ENCODE assay signal across 22 mouse cellular contexts in the genomic region with DNA sequence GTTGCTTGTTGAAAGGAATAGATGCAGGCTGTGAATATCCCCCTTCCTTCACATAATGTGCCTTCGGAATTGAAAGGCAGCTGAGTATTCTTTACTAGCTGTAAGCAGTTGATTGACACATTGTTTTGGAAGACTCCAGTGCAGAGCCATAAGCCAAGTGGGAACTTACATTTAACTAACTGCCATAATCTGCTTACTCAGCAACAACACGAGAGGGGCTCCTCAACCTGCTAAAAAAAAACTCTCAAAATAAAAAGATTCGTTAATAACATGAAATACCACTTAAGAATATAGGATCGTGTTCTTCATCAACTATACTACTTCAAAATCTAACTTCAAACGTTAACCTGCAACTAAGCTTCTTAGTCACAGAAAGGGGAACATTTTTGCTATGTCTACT. TPM values are rescaled to one million over a fixed set of nuclear protein-coding genes. Genes with fewer than 3 reads are reported as not detected.
DNase-seq lines count a peak whose midpoint lies in the region; ATAC-seq lines count a peak whose summit lies in the region.
"Had no signal": no experiment of that assay in that cellular context is flagged by ENCODE, and none has a peak within 500 bp of the region (broad histone marks: within the 10 kb centered on the region; RNA-seq: fewer than 3 reads in every experiment).

No protein-coding gene starts in this region.

- H3K9me3 ChIP-seq in hindbrain, embryonic 14.5 days (ENCODE audit: control insufficient read depth, low read length) = no peaks in the 10 kb centered on the region
- H3K9me3 ChIP-seq in hindbrain, embryonic 12.5 days (replicated peaks) = no peaks in the 10 kb centered on the region
- H3K9me3 ChIP-seq in neural tube, embryonic 13.5 days = no peaks in the 10 kb centered on the region
- H3K9me3 ChIP-seq in hindbrain, embryonic 16.5 days (ENCODE audit: control insufficient read depth, low read length) = no peaks in the 10 kb centered on the region
- H3K9me3 ChIP-seq: embryonic facial prominence, embryonic 15.5 days; liver, embryonic 13.5 days had no signal

- no peaks in the 10 kb centered on the region for H3K27me3 ChIP-seq in hindbrain, embryonic 14.5 days (ENCODE audit: control insufficient read depth, insufficient read depth, low read length)
- H3K27me3 ChIP-seq in hindbrain, embryonic 12.5 days = no peaks in the 10 kb centered on the region
- H3K27me3 ChIP-seq in neural tube, embryonic 13.5 days = no peaks in the 10 kb centered on the region
- H3K27me3 ChIP-seq in hindbrain, embryonic 16.5 days (replicated peaks; ENCODE audit: control insufficient read depth, insufficient read depth, low read length) = no peaks in the 10 kb centered on the region
- H3K27me3 ChIP-seq: embryonic facial prominence, embryonic 15.5 days; liver, embryonic 13.5 days had no signal

- no peak for ATAC-seq in hindbrain, embryonic 14.5 days (ENCODE audit: low FRiP score)
- no peak for ATAC-seq in hindbrain, embryonic 12.5 days (ENCODE audit: low FRiP score)
- ATAC-seq in neural tube, embryonic 13.5 days (ENCODE audit: low read depth) = no peak
- ATAC-seq in hindbrain, embryonic 16.5 days = no peak
- ATAC-seq: intestine, embryonic 16.5 days had no signal

- 71% methylated on average over 5 of the region's 5 CpGs for WGBS in hindbrain, embryonic 14.5 days
- WGBS in hindbrain, embryonic 12.5 days = 78% methylated on average over 5 of the region's 5 CpGs
- 80% methylated on average over 5 of the region's 5 CpGs for WGBS in neural tube, embryonic 13.5 days
- 75% methylated on average over 5 of the region's 5 CpGs for WGBS in hindbrain, embryonic 16.5 days

- no peak overlapping the region for H3K27ac ChIP-seq in hindbrain, embryonic 14.5 days
- H3K27ac ChIP-seq in hindbrain, embryonic 12.5 days = no peak overlapping the region
- no peak overlapping the region for H3K27ac ChIP-seq in neural tube, embryonic 13.5 days (replicated peaks)
- H3K27ac ChIP-seq in hindbrain, embryonic 16.5 days (ENCODE audit: low read depth, low read length) = no peak overlapping the region
- H3K27ac ChIP-seq: embryonic facial prominence, embryonic 15.5 days; liver, embryonic 13.5 days had no signal

- H3K4me2 ChIP-seq in hindbrain, embryonic 14.5 days (replicated peaks) = peak overlapping the region; percentile 39
- no peak overlapping the region for H3K4me2 ChIP-seq in hindbrain, embryonic 12.5 days (replicated peaks)
- H3K4me2 ChIP-seq in neural tube, embryonic 13.5 days = peak overlapping the region; percentile 21; the same call in 1 of the 2 replicates
- peak overlapping the region; percentile 37 for H3K4me2 ChIP-seq in hindbrain, embryonic 16.5 days (ENCODE audit: low read length)
- H3K4me2 ChIP-seq: embryonic facial prominence, embryonic 15.5 days; heart, embryonic 11.5 days; liver, embryonic 13.5 days had no signal

- DNase-seq in hindbrain, embryonic 14.5 days (ENCODE audit: low spot score) = no peak
- no peak for DNase-seq in neural tube, embryonic 10.5 days (ENCODE audit: extremely low spot score, low spot score)
- no peak for DNase-seq in right cerebral cortex, postnatal 4 days
- no peak for DNase-seq in ovary, postnatal 14 days (ENCODE audit: low spot score)
- DNase-seq: cerebellum, adult 2 months; cerebellum, postnatal 25 days; embryo, embryonic 11 days; gastrocnemius, postnatal 10 days; kidney, adult 9 months; kidney, postnatal 25 days; liver, embryonic 13.5 days; lung, adult 2 months; lung, postnatal 14 days; right cerebral cortex, postnatal 25 days had no signal

- peak overlapping the region; percentile 6; the same call in 1 of the 2 replicates for H3K4me3 ChIP-seq in hindbrain, embryonic 14.5 days (replicated peaks; ENCODE audit: low read length)
- no peak overlapping the region for H3K4me3 ChIP-seq in hindbrain, embryonic 12.5 days
- H3K4me3 ChIP-seq in neural tube, embryonic 13.5 days = 0 out of 2 replicates have a peak overlapping the region, but pooled peaks have one; percentile 0
- H3K4me3 ChIP-seq in hindbrain, embryonic 16.5 days (ENCODE audit: low read length) = peak overlapping the region; percentile 21
- H3K4me3 ChIP-seq: embryonic facial prominence, embryonic 15.5 days; liver, embryonic 13.5 days had no signal

- H3K4me1 ChIP-seq in hindbrain, embryonic 14.5 days (replicated peaks; ENCODE audit: control insufficient read depth, insufficient read depth, low read length) = no peaks in the 10 kb centered on the region
- peaks cover 3% of the 10 kb centered on the region; the same call in 1 of the 2 replicates for H3K4me1 ChIP-seq in hindbrain, embryonic 12.5 days
- H3K4me1 ChIP-seq in neural tube, embryonic 13.5 days (replicated peaks) = peaks cover 7% of the 10 kb centered on the region
- no peaks in the 10 kb centered on the region for H3K4me1 ChIP-seq in hindbrain, embryonic 16.5 days (ENCODE audit: control insufficient read depth, insufficient read depth, low read depth, low read length)
- H3K4me1 ChIP-seq: embryonic facial prominence, embryonic 15.5 days; liver, embryonic 13.5 days had no signal

- no peak overlapping the region for H3K9ac ChIP-seq in hindbrain, embryonic 14.5 days
- H3K9ac ChIP-seq in hindbrain, embryonic 12.5 days = no peak overlapping the region
- no peak overlapping the region for H3K9ac ChIP-seq in neural tube, embryonic 13.5 days
- H3K9ac ChIP-seq in hindbrain, embryonic 16.5 days (ENCODE audit: low read depth, low read length) = no peak overlapping the region
- H3K9ac ChIP-seq: embryonic facial prominence, embryonic 15.5 days; liver, embryonic 13.5 days had no signal

- H3K36me3 ChIP-seq in hindbrain, embryonic 14.5 days (replicated peaks; ENCODE audit: control insufficient read depth, insufficient read depth) = no peaks in the 10 kb centered on the region
- no peaks in the 10 kb centered on the region for H3K36me3 ChIP-seq in hindbrain, embryonic 12.5 days
- H3K36me3 ChIP-seq in neural tube, embryonic 13.5 days = no peaks in the 10 kb centered on the region
- no peaks in the 10 kb centered on the region for H3K36me3 ChIP-seq in hindbrain, embryonic 16.5 days (ENCODE audit: control insufficient read depth, insufficient read depth, low read length)
- H3K36me3 ChIP-seq: embryonic facial prominence, embryonic 15.5 days; liver, embryonic 13.5 days had no signal

RNA-seq across cellular contexts. Expression of a gene that starts 1.5 kb away (rescaled TPM):
- polyA plus RNA-seq in hindbrain, embryonic 14.5 days (2014; fragmentation: Nextera tagmentation; extraction: Ambion mirVana) = 9.7 and 12.2 TPM in 2 replicates
- 1.5 and 1.7 TPM in 2 replicates for polyA plus RNA-seq in hindbrain, embryonic 12.5 days (2016; fragmentation: Nextera tagmentation; extraction: Ambion mirVana)
- 5.1 and 6.9 TPM in 2 replicates for polyA plus RNA-seq in neural tube, embryonic 13.5 days (2015; fragmentation: Nextera tagmentation; extraction: Ambion mirVana)
- polyA plus RNA-seq in hindbrain, embryonic 16.5 days (2015; fragmentation: Nextera tagmentation; extraction: Ambion mirVana) = 11.0 and 12.9 TPM in 2 replicates
- polyA plus RNA-seq: C2C12; liver, embryonic 13.5 days; lung, adult 2 months; spleen, adult 2 months had no signal
